Comparison of ENCODE assay signal across 13 mouse cellular contexts in genomic region chr6:72993054-72993687, GRCm38 (mm10). TPM values are rescaled to one million over a fixed set of nuclear protein-coding genes. Genes with fewer than 3 reads are reported as not detected.
A peak's percentile ranks its signal among the peaks of the same experiment; 100 is the strongest.
DNase-seq lines count a peak whose midpoint lies in the region; ATAC-seq and TF ChIP-seq lines count a peak whose summit lies in the region.
"Had no signal": no experiment of that assay in that cellular context is flagged by ENCODE, and none has a peak within 500 bp of the region (broad histone marks: within the 10 kb centered on the region; RNA-seq: fewer than 3 reads in every experiment).

No protein-coding gene starts in this region.

- WGBS in bone marrow, adult 2 months, result 20% methylated on average over 8 of the region's 8 CpGs

- peak overlapping the region; percentile 46 for H3K27ac ChIP-seq in bone marrow, adult 2 months (ENCODE audit: control insufficient read depth, insufficient read depth, low read depth, low read length, poor library complexity)
- H3K27ac ChIP-seq: heart, embryonic 10.5 days had no signal

- H3K4me1 ChIP-seq in bone marrow, adult 2 months (ENCODE audit: control insufficient read depth, insufficient read depth, low read length), result peaks cover 6% of the 10 kb centered on the region

- TF ChIP-seq CTCF in bone marrow, adult 2 months (IDR thresholded peaks at IDR 0.05; ENCODE audit: control insufficient read depth, insufficient read depth, low read length), result no peak

- peak; percentile 28 for DNase-seq in lung, postnatal 25 days (ENCODE audit: low spot score)
- no peak for DNase-seq in lung, postnatal 36 days
- DNase-seq in thymus, postnatal 14 days, result peak; percentile 80
- no peak for DNase-seq in B cell, adult 2 months
- no peak for DNase-seq in cerebellum, postnatal 14 days
- no peak for DNase-seq in right cerebral cortex, adult 2 months (ENCODE audit: low spot score in 2 of 2)
- DNase-seq: cerebellum, adult 9-11 months; kidney, adult 2 months; left cerebral cortex, postnatal 4 days; lung, postnatal 10 days had no signal

- ATAC-seq in megakaryocyte-erythroid progenitor cell, adult 5-6 weeks (replicated peaks; ENCODE audit: low FRiP score, low TSS enrichment, poor library complexity, severe bottlenecking), result peak; percentile 92

- no peak for TF ChIP-seq POLR2A in bone marrow, adult 2 months (IDR thresholded peaks at IDR 0.05; ENCODE audit: borderline replicate concordance, control insufficient read depth, low read depth, low read length)

- no peak overlapping the region for H3K4me3 ChIP-seq in bone marrow, adult 2 months (replicated peaks; ENCODE audit: control insufficient read depth, low read depth, low read length)
- H3K4me3 ChIP-seq: heart, embryonic 10.5 days had no signal

RNA-seq across cellular contexts. Expression of gene Tmsb10, which starts 34.6 kb away (rescaled TPM):
- 247 and 517 TPM in 2 replicates for polyA plus RNA-seq in bone marrow, adult 2 months (2011; ENCODE audit: insufficient read depth, insufficient read length, low replicate concordance, missing spikeins)
- total RNA-seq in megakaryocyte-erythroid progenitor cell, adult 5-6 weeks (2014; fragmentation: Nextera tagmentation), result 259 and 304 TPM in 2 replicates
- 303 and 381 TPM in 2 replicates for total RNA-seq in megakaryocyte-erythroid progenitor cell, adult 5-6 weeks (2017)

Comparison
In these comparisons a context has a peak if more than half of its experiments do, and no peak if none do; other contexts are left out.
1. DNase-seq: peak in lung, postnatal 25 days (single experiment) and thymus, postnatal 14 days (single experiment); none in lung, postnatal 36 days (single experiment), B cell, adult 2 months (0 of 2), cerebellum, postnatal 14 days (0 of 2) and right cerebral cortex, adult 2 months (0 of 2).